Mouse (Mus musculus) MEL (cell line): ENCODE data around the gene Nr1h4. TPM values are rescaled to one million over a fixed set of nuclear protein-coding genes. Genes with fewer than 3 reads are reported as not detected.

Experiments
- DNase-seq: peaks from one replicate; pipeline ENCODE4 v3.0.0; 2011; ENCODE audit warnings: low read depth, low spot score
- H3K27ac ChIP-seq: 2 replicates; pipeline ENCODE4 v1.5.1; 2012; ENCODE audit warnings: low read depth, mild to moderate bottlenecking, control low read depth, low read length, moderate library complexity; ENCODE audit not compliant: control insufficient read depth
- H3K27me3 ChIP-seq, 2 experiments: fragments of 150-350 bp in 1 of 2; sonication (generic) in 1 of 2; 2 replicates each; pipeline ENCODE4 v1.6.1; 2012; ENCODE audit warnings: low read length in 2 of 2, mild to moderate bottlenecking in 2 of 2, improper control_type of control experiment in 1 of 2, moderate library complexity in 1 of 2; ENCODE audit not compliant: insufficient read depth in 2 of 2, control insufficient read depth in 1 of 2
- H3K36me3 ChIP-seq, 2 experiments: 2 replicates each; pipeline ENCODE4 v1.6.1; 2012 to 2014; ENCODE audit warnings: low read length in 2 of 2, improper control_type of control experiment in 1 of 2, inconsistent platforms in 1 of 2, mild to moderate bottlenecking in 1 of 2; ENCODE audit not compliant: insufficient read depth in 2 of 2, control insufficient read depth in 1 of 2
- H3K4me1 ChIP-seq, 2 experiments: fragments of 150-350 bp in 1 of 2; sonication (generic) in 1 of 2; 2 replicates each; pipeline ENCODE4 v1.6.1; 2012; ENCODE audit warnings: low read length in 2 of 2, improper control_type of control experiment in 1 of 2, mild to moderate bottlenecking in 1 of 2; ENCODE audit not compliant: insufficient read depth in 2 of 2, control insufficient read depth in 1 of 2
- H3K4me3 ChIP-seq, 2 experiments: fragments of 150-350 bp in 1 of 2; sonication (generic) in 1 of 2; 2 replicates each; pipeline ENCODE4 v1.5.1; 2012; ENCODE audit warnings: low read depth in 2 of 2, low read length in 2 of 2, mild to moderate bottlenecking in 2 of 2, moderate library complexity in 2 of 2, control low read depth in 1 of 2, improper control_type of control experiment in 1 of 2; ENCODE audit not compliant: control insufficient read depth in 1 of 2, insufficient read depth in 1 of 2
- H3K79me2 ChIP-seq: 2 replicates; pipeline ENCODE4 v1.6.1; 2012; ENCODE audit warnings: mild to moderate bottlenecking, low read length, moderate library complexity; ENCODE audit not compliant: control insufficient read depth, poor library complexity, insufficient read depth
- H3K9ac ChIP-seq: 2 replicates; pipeline ENCODE4 v1.6.1; 2012; ENCODE audit warnings: low read depth, mild to moderate bottlenecking, control low read depth, low read length, moderate library complexity; ENCODE audit not compliant: control insufficient read depth, poor library complexity, severe bottlenecking
- H3K9me3 ChIP-seq: fragments of 150-350 bp; sonication (generic); replicated peaks from 2 replicates; pipeline ENCODE4 v1.6.1; 2012; ENCODE audit warnings: mild to moderate bottlenecking, low read length, improper control_type of control experiment, moderate library complexity; ENCODE audit not compliant: insufficient read depth
- CHD1 ChIP-seq: IDR thresholded peaks from 2 replicates; pipeline ENCODE4 v1.6.1; 2012; ENCODE audit warnings: low read depth, mild to moderate bottlenecking, inconsistent platforms, low read length, improper control_type of control experiment
- CHD2 ChIP-seq: IDR thresholded peaks from 2 replicates; pipeline ENCODE4 v1.6.1; 2011; ENCODE audit warnings: low read length, improper control_type of control experiment
- CTCF ChIP-seq, 3 experiments: IDR thresholded peaks in 2 of 3; conservative IDR thresholded peaks in 1 of 3; 2 replicates each; pipeline ENCODE4 v1.5.1; 2011 to 2012; ENCODE audit warnings: low read length in 3 of 3, low read depth in 2 of 3, mild to moderate bottlenecking in 2 of 3, improper control_type of control experiment in 1 of 3, inconsistent platforms in 1 of 3, mixed read lengths in 1 of 3, moderate library complexity in 1 of 3; ENCODE audit not compliant: control insufficient read depth in 1 of 3, insufficient read depth in 1 of 3, poor library complexity in 1 of 3, severe bottlenecking in 1 of 3
- ELF1 ChIP-seq: IDR thresholded peaks from 2 replicates; pipeline ENCODE4 v1.6.1; 2014; ENCODE audit warnings: low read depth, mild to moderate bottlenecking, inconsistent platforms, low read length, improper control_type of control experiment, moderate library complexity
- EP300 ChIP-seq, 2 experiments: IDR thresholded peaks; 2 replicates each; pipeline ENCODE4 v1.6.1; 2011; ENCODE audit warnings: improper control_type of control experiment in 2 of 2, low read length in 2 of 2, low read depth in 1 of 2, mild to moderate bottlenecking in 1 of 2
- ETS1 ChIP-seq: IDR thresholded peaks from 2 replicates; pipeline ENCODE4 v1.6.1; 2012; ENCODE audit warnings: low read depth, mild to moderate bottlenecking, inconsistent platforms, low read length, improper control_type of control experiment, moderate library complexity
- GABPA ChIP-seq: IDR thresholded peaks from 2 replicates; pipeline ENCODE4 v1.6.1; 2012; ENCODE audit warnings: low read depth, mild to moderate bottlenecking, inconsistent platforms, low read length, improper control_type of control experiment, moderate library complexity
- HCFC1 ChIP-seq: IDR thresholded peaks from 2 replicates; pipeline ENCODE4 v1.6.1; 2012; ENCODE audit warnings: low read depth, mild to moderate bottlenecking, inconsistent platforms, low read length, improper control_type of control experiment, moderate library complexity
- JUND ChIP-seq: IDR thresholded peaks from 2 replicates; pipeline ENCODE4 v1.6.1; 2011; ENCODE audit warnings: low read depth, mild to moderate bottlenecking, improper control_type of control experiment, low read length
- KAT2A ChIP-seq: conservative IDR thresholded peaks from 2 replicates; pipeline ENCODE4 v1.6.1; 2012; ENCODE audit warnings: low read depth, low read length, improper control_type of control experiment, inconsistent platforms
- MAX ChIP-seq: IDR thresholded peaks from 2 replicates; pipeline ENCODE4 v1.6.1; 2011; ENCODE audit warnings: low read length, improper control_type of control experiment
- MAZ ChIP-seq: IDR thresholded peaks from 2 replicates; pipeline ENCODE4 v1.6.1; 2012; ENCODE audit warnings: low read depth, mild to moderate bottlenecking, inconsistent platforms, low read length, improper control_type of control experiment
- MXI1 ChIP-seq: IDR thresholded peaks from 2 replicates; pipeline ENCODE4 v1.6.1; 2011; ENCODE audit warnings: mild to moderate bottlenecking, low read depth, low read length, improper control_type of control experiment
- MYB ChIP-seq: IDR thresholded peaks from 2 replicates; pipeline ENCODE4 v1.6.1; 2011; ENCODE audit warnings: mild to moderate bottlenecking, low read depth, low read length, improper control_type of control experiment
- MYC ChIP-seq: IDR thresholded peaks from 2 replicates; pipeline ENCODE4 v1.6.1; 2011; ENCODE audit warnings: low read depth, mild to moderate bottlenecking, low read length, improper control_type of control experiment, moderate library complexity
- NELFE ChIP-seq: IDR thresholded peaks from 2 replicates; pipeline ENCODE4 v1.6.1; 2011; ENCODE audit warnings: low read depth, low read length, improper control_type of control experiment
- POLR2A ChIP-seq, 2 experiments: IDR thresholded peaks; 2 replicates each; pipeline ENCODE4 v1.6.1; 2011 to 2012; ENCODE audit warnings: low read length in 2 of 2, mild to moderate bottlenecking in 2 of 2, control low read depth in 1 of 2, improper control_type of control experiment in 1 of 2, low read depth in 1 of 2, moderate library complexity in 1 of 2; ENCODE audit not compliant: control insufficient read depth in 1 of 2, insufficient read depth in 1 of 2, poor library complexity in 1 of 2
- RAD21 ChIP-seq: IDR thresholded peaks from 2 replicates; pipeline ENCODE4 v1.6.1; 2011; ENCODE audit warnings: mild to moderate bottlenecking, low read depth, low read length, improper control_type of control experiment
- RCOR1 ChIP-seq: IDR thresholded peaks from 2 replicates; pipeline ENCODE4 v1.6.1; 2012; ENCODE audit warnings: low read depth, mild to moderate bottlenecking, inconsistent platforms, low read length, improper control_type of control experiment
- SIN3A ChIP-seq: IDR thresholded peaks from 2 replicates; pipeline ENCODE4 v1.6.1; 2012; ENCODE audit warnings: low read length, improper control_type of control experiment, inconsistent platforms
- SMC3 ChIP-seq: IDR thresholded peaks from 2 replicates; pipeline ENCODE4 v1.6.1; 2011; ENCODE audit warnings: low read depth, low read length, improper control_type of control experiment
- TAL1 ChIP-seq: IDR thresholded peaks from 2 replicates; pipeline ENCODE4 v1.6.1; 2012; ENCODE audit warnings: mild to moderate bottlenecking, inconsistent platforms, low read length, moderate library complexity, mixed read lengths
- TBP ChIP-seq: IDR thresholded peaks from 2 replicates; pipeline ENCODE4 v1.8.0; 2011; ENCODE audit warnings: low read depth, low read length, improper control_type of control experiment
- TCF12 ChIP-seq: IDR thresholded peaks from 2 replicates; pipeline ENCODE4 v1.6.1; 2014; ENCODE audit warnings: low read depth, mild to moderate bottlenecking, inconsistent platforms, low read length, improper control_type of control experiment, moderate library complexity
- ZC3H11A ChIP-seq: IDR thresholded peaks from 2 replicates; pipeline ENCODE4 v1.6.1; 2012; ENCODE audit warnings: low read depth, mild to moderate bottlenecking, inconsistent platforms, low read length, improper control_type of control experiment
- ZKSCAN1 ChIP-seq: IDR thresholded peaks from 2 replicates; pipeline ENCODE4 v1.6.1; 2012; ENCODE audit warnings: low read depth, mild to moderate bottlenecking, inconsistent platforms, low read length, improper control_type of control experiment, moderate library complexity
- ZMIZ1 ChIP-seq: IDR thresholded peaks from 2 replicates; pipeline ENCODE4 v1.6.1; 2012; ENCODE audit warnings: low read depth, mild to moderate bottlenecking, inconsistent platforms, low read length, improper control_type of control experiment, moderate library complexity
- ZNF384 ChIP-seq: IDR thresholded peaks from 2 replicates; pipeline ENCODE4 v1.6.1; 2012; ENCODE audit warnings: low read depth, mild to moderate bottlenecking, inconsistent platforms, low read length, improper control_type of control experiment
- polyA plus RNA-seq, 2 experiments: library from polyadenylated mRNA; stranded (reverse) in 1 of 2; unstranded in 1 of 2; fragments of >175 nt in 1 of 2; fragments of >200 nt in 1 of 2; gene quantifications; 2 replicates each; pipeline versions ENCODE4 v1.2.1 to v1.2.4; 2012; ENCODE audit warnings: low replicate concordance in 2 of 2, low read depth in 1 of 2; ENCODE audit not compliant: insufficient read length in 2 of 2, insufficient read depth in 1 of 2, missing spikeins in 1 of 2
- total RNA-seq: library from RNA; depleted of rRNA; stranded (reverse); fragments of 300-350 nt; gene quantifications from 2 replicates; pipeline ENCODE4 v1.2.3, GENCODE M21; 2012

The Nr1h4 gene
- total and polyA plus RNA-seq, 3 experiments = not detected

GRCm38 (mm10) chr10:89462890-89463289, 70.5 kb downstream of the Nr1h4 start:
- peak; percentile 61 for DNase-seq
- peak overlapping the region; percentile 53 for H3K27ac ChIP-seq
- H3K9me3 ChIP-seq = no peaks in the 10 kb centered on the region
- H3K27me3 ChIP-seq = no peaks in the 10 kb centered on the region
- no peaks in the 10 kb centered on the region for H3K79me2 ChIP-seq
- H3K4me3 ChIP-seq = peak overlapping the region; percentile 43 to 72
- peak overlapping the region; percentile 42 for H3K9ac ChIP-seq
- TF ChIP-seq CTCF (IDR thresholded peaks at IDR 0.05 in 2 of 3, conservative IDR thresholded peaks at IDR 0.05 in 1 of 3; ENCODE audit: control insufficient read depth in 1 of 3, insufficient read depth in 1 of 3, low read depth in 2 of 3, low read length in 3 of 3, poor library complexity in 1 of 3, severe bottlenecking in 1 of 3) (no peak), MAZ (peak; percentile 85), MXI1 (peak; percentile 38; the same call in 1 of the 2 replicates), ZNF384 (no peak), ZKSCAN1 (no peak), NELFE (no peak), ZMIZ1 (no peak), SIN3A (no peak), MYB (peak; percentile 47), CHD2 (peak; percentile 40; the same call in 1 of the 2 replicates), EP300 (IDR thresholded peaks at IDR 0.05; ENCODE audit: low read depth in 1 of 2, low read length in 2 of 2) (peak in 1 of 2 experiments; percentile 73; a peak in 3 of 4 replicates), RCOR1 (0 out of 2 replicates have a peak, but pooled peaks have one; percentile 6), TBP (no peak), TAL1 (no peak), RAD21 (no peak), GABPA (no peak), ZC3H11A (0 out of 2 replicates have a peak, but pooled peaks have one; percentile 19), ETS1 (peak; percentile 70), JUND (no peak), ELF1 (no peak), KAT2A (no peak), MAX (peak; percentile 12; the same call in 1 of the 2 replicates), POLR2A (IDR thresholded peaks at IDR 0.05; ENCODE audit: control insufficient read depth in 1 of 2, insufficient read depth in 1 of 2, low read depth in 1 of 2, low read length in 2 of 2, poor library complexity in 1 of 2) (no peak; a peak in 1 of 4 replicates), CHD1 (no peak), MYC (no peak), SMC3 (0 out of 2 replicates have a peak, but pooled peaks have one; percentile 5), TCF12 (peak; percentile 57; the same call in 1 of the 2 replicates), HCFC1 (no peak)
- H3K4me1 ChIP-seq = peaks cover 15 to 16% of the 10 kb centered on the region in 2 experiments
- peaks cover 0 to 21% of the 10 kb centered on the region in 2 experiments; a peak in 2 of 4 replicates for H3K36me3 ChIP-seq
